Mouse (Mus musculus): ENCODE data around the gene Itgal.
"Not testable (repeated sequence)": the region's sequence is repeated elsewhere in the genome, so short reads cannot be mapped to it uniquely, and the experiment has no call there.

The Itgal gene

GRCm38 (mm10) chr7:127280092-127280491, 16.0 kb upstream of the Itgal start:
- DNase-seq, result no peak

GRCm38 (mm10) chr7:127281114-127281513, 14.9 kb upstream of the Itgal start:
- DNase-seq, result no peak

GRCm38 (mm10) chr7:127282190-127282589, 13.9 kb upstream of the Itgal start:
- DNase-seq, result no peak

- no peak for DNase-seq
Observed at GRCm38 (mm10) chr7:127285154-127285553, 10.9 kb upstream of the Itgal start.

- DNase-seq, result no peak
Observed at GRCm38 (mm10) chr7:127287940-127288339, 8.1 kb upstream of the Itgal start.

GRCm38 (mm10) chr7:127289306-127289705, 6.8 kb upstream of the Itgal start:
- no peak for DNase-seq

GRCm38 (mm10) chr7:127290142-127290541, 5.9 kb upstream of the Itgal start:
- DNase-seq, result no peak

- DNase-seq, result no peak
Observed at GRCm38 (mm10) chr7:127296786-127297555, 911 bp downstream of the Itgal start.

GRCm38 (mm10) chr7:127297586-127298193, 1.6 kb downstream of the Itgal start:
- no peak for DNase-seq

- no peak for DNase-seq
Observed at GRCm38 (mm10) chr7:127308431-127308830, 12.4 kb downstream of the Itgal start.

GRCm38 (mm10) chr7:127308887-127309286, 12.8 kb downstream of the Itgal start:
- DNase-seq, result peak; percentile 29

GRCm38 (mm10) chr7:127309951-127310350, 13.9 kb downstream of the Itgal start:
- no peak for DNase-seq

- no peak for DNase-seq
Observed at GRCm38 (mm10) chr7:127313912-127314311, 17.9 kb downstream of the Itgal start.

GRCm38 (mm10) chr7:127321106-127321505, 25.0 kb downstream of the Itgal start:
- DNase-seq, result no peak

- no peak for DNase-seq
Observed at GRCm38 (mm10) chr7:127322085-127322484, 26.0 kb downstream of the Itgal start.

- DNase-seq, result no peak
Observed at GRCm38 (mm10) chr7:127324944-127325343, 28.9 kb downstream of the Itgal start.

GRCm38 (mm10) chr7:127325550-127325949, 29.5 kb downstream of the Itgal start:
- no peak for DNase-seq

- DNase-seq, result peak; percentile 24
Observed at GRCm38 (mm10) chr7:127326685-127327084, 30.6 kb downstream of the Itgal start.

GRCm38 (mm10) chr7:127333240-127333639, 37.2 kb downstream of the Itgal start:
- DNase-seq, result no peak

GRCm38 (mm10) chr7:127335604-127336003, 39.5 kb downstream of the Itgal start:
- DNase-seq, result no peak

GRCm38 (mm10) chr7:127337636-127338035, 41.6 kb downstream of the Itgal start:
- no peak for DNase-seq

- no peak for DNase-seq
Observed at GRCm38 (mm10) chr7:127341356-127341755, 45.3 kb downstream of the Itgal start.

GRCm38 (mm10) chr7:127341861-127342260, 45.8 kb downstream of the Itgal start:
- not testable (repeated sequence) for DNase-seq

- DNase-seq, result no peak
Observed at GRCm38 (mm10) chr7:127342332-127342731, 46.3 kb downstream of the Itgal start.

- DNase-seq, result no peak
Observed at GRCm38 (mm10) chr7:127342888-127343287, 46.8 kb downstream of the Itgal start.

Measured in right cerebral cortex, postnatal 25 days (tissue).